Mouse (Mus musculus): ENCODE measurements at regions not wholly inside any gene's neighbourhood (a gene's known extent, or its start where the extent isn't known, plus 50 kb on each side); places are given as distances from the start of the nearest gene placed in this dataset.

DNA sequence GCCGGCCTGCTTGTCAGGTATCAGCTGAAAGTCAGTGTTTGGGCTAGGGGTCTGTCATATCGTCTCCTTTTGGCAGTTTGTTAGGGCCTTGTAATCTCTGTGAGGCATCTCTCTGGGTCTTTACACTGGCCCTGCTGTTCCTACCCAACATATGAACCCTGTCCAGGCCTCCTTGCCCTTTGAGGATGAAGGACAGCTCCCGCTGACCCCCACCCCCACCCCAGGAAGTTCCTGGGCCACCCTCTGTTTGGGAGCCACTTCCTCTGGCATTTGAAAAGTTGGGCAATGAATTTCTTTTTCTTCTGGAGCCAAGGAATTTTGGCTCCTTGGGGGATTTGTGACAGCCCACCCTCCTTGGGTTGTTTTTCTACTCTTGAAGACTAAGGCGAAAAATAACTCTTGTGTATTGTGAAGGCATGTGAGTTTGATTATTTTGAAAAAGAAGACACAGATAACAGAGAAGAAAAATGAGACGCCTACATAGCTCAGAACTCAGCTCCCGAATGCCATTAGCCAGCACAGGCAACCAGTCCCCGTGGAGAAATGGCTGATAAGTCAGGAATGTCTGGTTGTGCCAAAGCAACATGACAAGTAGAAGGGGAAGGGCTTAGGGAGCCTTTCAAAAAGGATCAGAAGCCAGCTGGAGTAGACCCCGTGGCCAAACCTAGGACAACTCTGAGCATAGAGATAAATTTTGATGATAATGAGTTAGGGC is 249.5 kb downstream of the Gm49356 start:
- no peak for DNase-seq (ENCODE audit: extremely low spot score, low spot score)
- 74% methylated on average over 8 of the region's 8 CpGs for WGBS

DNA sequence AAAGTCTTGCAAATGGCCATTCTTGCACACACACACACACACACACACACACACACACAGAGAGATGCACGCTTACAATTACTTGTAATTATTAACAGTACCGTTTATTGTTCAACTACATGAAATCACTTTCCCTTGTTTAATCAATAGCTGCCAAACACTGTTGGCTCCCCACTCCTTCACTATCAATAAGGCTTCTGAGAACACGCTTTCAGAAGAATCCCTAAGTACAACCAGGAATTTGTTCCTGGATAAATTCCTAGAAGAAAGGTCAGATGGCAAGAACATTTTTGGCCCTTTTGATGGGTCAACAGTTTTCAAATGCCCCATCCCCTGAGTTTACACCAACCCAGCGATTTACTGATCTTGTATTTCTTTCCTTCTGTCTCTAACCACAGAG is 252.5 kb downstream of the Gm49356 start:
- Histone ChIP-seq H3K27me3 (ENCODE audit: poor library complexity, severe bottlenecking) (no peaks in the 10 kb centered on the region), H3K36me3 (replicated peaks) (no peaks in the 10 kb centered on the region), H3K9me3 (peaks cover under 1% of the 10 kb centered on the region; the same call in 1 of the 2 replicates), H3K4me3 (no peak overlapping the region), H3K4me1 (peaks cover 23% of the 10 kb centered on the region), H3K27ac (no peak overlapping the region)
- 87% methylated on average over 4 of the region's 4 CpGs for WGBS
- no peak for DNase-seq (ENCODE audit: extremely low spot score, low spot score)

More for the DNA sequence above, 249.5 kb downstream of the Gm49356 start:
- H3K27me3 ChIP-seq (ENCODE audit: poor library complexity, severe bottlenecking): no peaks in the 10 kb centered on the region
- H3K36me3 ChIP-seq (replicated peaks): no peaks in the 10 kb centered on the region
- peak overlapping the region; percentile 26; the same call in 1 of the 2 replicates for H3K27ac ChIP-seq
- peaks cover 8% of the 10 kb centered on the region; the same call in 1 of the 2 replicates for H3K9me3 ChIP-seq
- no peak overlapping the region for H3K4me3 ChIP-seq
- peaks cover 11% of the 10 kb centered on the region; the same call in 1 of the 2 replicates for H3K4me1 ChIP-seq

DNA sequence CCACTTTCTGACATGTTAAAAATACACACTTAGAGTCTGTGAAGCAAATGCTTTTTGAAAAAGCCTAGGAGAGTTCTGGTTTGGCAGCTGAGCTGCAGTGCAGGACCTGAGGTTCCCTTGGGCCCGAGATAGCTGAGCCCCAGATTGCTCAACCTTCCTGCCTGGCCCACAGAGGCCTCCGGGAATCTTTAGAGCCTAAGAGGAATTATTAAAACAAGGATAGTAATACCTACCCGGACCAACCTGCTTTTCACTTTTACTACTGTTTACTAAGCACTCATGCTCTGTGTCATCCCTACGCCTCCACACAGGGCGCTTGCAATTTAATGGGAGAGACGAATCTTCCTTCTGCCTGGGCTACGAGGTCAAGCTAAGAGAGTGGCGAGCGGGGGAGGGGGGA is 253.4 kb downstream of the Gm49356 start:
- Histone ChIP-seq H3K27me3 (ENCODE audit: poor library complexity, severe bottlenecking) (no peaks in the 10 kb centered on the region), H3K4me3 (no peak overlapping the region), H3K27ac (no peak overlapping the region), H3K9me3 (no peaks in the 10 kb centered on the region), H3K4me1 (peaks cover 26% of the 10 kb centered on the region), H3K36me3 (replicated peaks) (no peaks in the 10 kb centered on the region)
- 88% methylated on average over 9 of the region's 9 CpGs for WGBS
- no peak for DNase-seq (ENCODE audit: extremely low spot score, low spot score)

DNA sequence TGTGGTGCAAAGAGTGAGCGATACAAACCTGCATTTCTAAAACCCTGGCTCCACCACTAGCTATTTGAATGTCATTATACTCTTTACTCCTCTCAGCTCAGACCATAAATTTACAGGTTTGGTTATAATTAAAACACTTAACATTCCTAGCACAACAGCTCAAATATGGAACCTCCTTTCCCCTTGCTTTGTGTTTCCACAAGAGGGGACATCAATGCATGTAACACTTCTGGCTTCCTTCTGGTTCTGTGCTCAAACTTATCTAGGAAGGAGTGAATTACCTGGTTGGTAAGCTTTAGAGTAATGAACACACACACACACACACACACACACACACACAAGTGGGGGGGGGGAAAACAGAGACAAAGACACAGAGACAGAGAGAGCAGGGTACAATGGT is 254.8 kb downstream of the Gm49356 start:
- Histone ChIP-seq H3K9me3 (no peaks in the 10 kb centered on the region), H3K27ac (no peak overlapping the region), H3K36me3 (replicated peaks) (no peaks in the 10 kb centered on the region), H3K4me3 (no peak overlapping the region), H3K4me1 (peaks cover 15% of the 10 kb centered on the region), H3K27me3 (ENCODE audit: poor library complexity, severe bottlenecking) (no peaks in the 10 kb centered on the region)
- 92% methylated on average over 1 of the region's 1 CpGs for WGBS
- no peak for DNase-seq (ENCODE audit: extremely low spot score, low spot score)

DNA sequence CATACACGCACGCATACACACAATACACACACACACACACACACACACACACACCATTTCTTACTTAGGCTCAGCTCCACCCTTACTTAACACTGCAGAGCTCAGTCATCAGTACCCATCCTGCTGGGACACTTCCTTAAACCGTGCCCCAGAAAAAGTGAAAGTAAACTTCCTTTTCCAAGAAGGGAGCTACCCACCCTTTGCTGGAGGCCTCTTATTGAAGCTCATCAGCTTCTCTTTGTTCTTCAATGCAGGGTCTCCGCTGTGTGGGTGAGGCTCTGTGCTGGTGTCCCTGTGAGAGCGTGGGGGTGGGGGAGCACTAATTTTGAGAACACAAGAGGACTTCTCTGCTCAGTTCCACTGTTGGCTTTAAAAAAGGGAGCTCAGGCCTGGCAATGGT is 256.6 kb downstream of the Gm49356 start:
- 81% methylated on average over 5 of the region's 5 CpGs for WGBS
- H3K4me1 ChIP-seq: peaks cover 15% of the 10 kb centered on the region
- H3K4me3 ChIP-seq: no peak overlapping the region
- no peaks in the 10 kb centered on the region for H3K9me3 ChIP-seq
- H3K27ac ChIP-seq: peak overlapping the region; percentile 54; the same call in 1 of the 2 replicates
- H3K27me3 ChIP-seq (ENCODE audit: poor library complexity, severe bottlenecking): no peaks in the 10 kb centered on the region
- H3K36me3 ChIP-seq (replicated peaks): no peaks in the 10 kb centered on the region
- no peak for DNase-seq (ENCODE audit: extremely low spot score, low spot score)

DNA sequence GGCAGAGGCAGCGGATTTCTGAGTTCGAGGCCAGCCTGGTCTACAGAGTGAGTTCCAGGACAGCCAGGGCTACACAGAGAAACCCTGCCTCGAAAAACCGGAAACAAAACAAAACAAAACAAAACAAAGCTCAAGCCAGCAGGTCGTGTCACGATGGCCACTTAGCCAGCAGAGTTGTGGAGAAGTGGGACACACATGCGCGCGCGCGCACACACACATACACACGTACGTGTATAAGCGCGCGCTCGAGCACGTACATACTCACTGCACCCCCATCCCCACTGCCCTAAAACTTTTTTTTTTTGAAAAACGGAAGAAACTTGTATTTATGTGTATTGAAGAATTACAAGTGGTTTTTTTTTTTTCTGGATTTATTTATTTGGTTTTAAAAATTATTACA is 257.0 kb downstream of the Gm49356 start:
- Histone ChIP-seq H3K36me3 (replicated peaks) (no peaks in the 10 kb centered on the region), H3K4me1 (peaks cover 15% of the 10 kb centered on the region), H3K27me3 (ENCODE audit: poor library complexity, severe bottlenecking) (no peaks in the 10 kb centered on the region), H3K27ac (peak overlapping the region; percentile 54; the same call in 1 of the 2 replicates), H3K4me3 (no peak overlapping the region), H3K9me3 (no peaks in the 10 kb centered on the region)
- no peak for DNase-seq (ENCODE audit: extremely low spot score, low spot score)
- WGBS: 83% methylated on average over 19 of the region's 19 CpGs

DNA sequence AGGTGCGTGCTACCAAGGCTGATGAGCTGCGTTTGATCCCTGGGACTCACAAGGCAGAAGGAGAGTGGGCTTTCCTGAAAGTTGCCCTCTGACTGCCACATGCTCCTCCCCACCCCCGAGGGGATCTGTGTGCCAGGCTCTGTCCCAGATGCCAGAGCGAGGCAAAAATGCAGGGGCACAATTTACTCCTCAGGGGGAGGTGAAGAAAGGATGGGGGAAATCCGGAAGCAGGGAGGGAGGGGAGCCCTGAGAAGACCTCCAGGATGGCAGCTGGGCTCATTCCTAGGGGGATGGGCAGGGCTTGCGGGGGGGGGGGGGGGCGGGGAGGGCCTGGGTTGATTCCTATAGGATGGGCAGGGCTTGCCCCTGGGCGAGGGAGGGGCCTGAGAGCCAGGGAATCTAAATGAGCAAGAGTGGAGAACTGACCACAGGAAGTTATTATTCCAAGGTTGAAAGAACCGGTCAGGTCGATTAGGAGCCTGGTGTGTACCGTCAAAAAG is 257.5 kb downstream of the Gm49356 start:
- no peak overlapping the region for H3K4me3 ChIP-seq
- no peak for DNase-seq (ENCODE audit: extremely low spot score, low spot score)
- peaks cover 15% of the 10 kb centered on the region for H3K4me1 ChIP-seq
- H3K9me3 ChIP-seq: no peaks in the 10 kb centered on the region
- WGBS: 33% methylated on average over 9 of the region's 11 CpGs
- no peaks in the 10 kb centered on the region for H3K27me3 ChIP-seq (ENCODE audit: poor library complexity, severe bottlenecking)
- no peaks in the 10 kb centered on the region for H3K36me3 ChIP-seq (replicated peaks)
- H3K27ac ChIP-seq: peak overlapping the region; percentile 73; the same call in 1 of the 2 replicates

DNA sequence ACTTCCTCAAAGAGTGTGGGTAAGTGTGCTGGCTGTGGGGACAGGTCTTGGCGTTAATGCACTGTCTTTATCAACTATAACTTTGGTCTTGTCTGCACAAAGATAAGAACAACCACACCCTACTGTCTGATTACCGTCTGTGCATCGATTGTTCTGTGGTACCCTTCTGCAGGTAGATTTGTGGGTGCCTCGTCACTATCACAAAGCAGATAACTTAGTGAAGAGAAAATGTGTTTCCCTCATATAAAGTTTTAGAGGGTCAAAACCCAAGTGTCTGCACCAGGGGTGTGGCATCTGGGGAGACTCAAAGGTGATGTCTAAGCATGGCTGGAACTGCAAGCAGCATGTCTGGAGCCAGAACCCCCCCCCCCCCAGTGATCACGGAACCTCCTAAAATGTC is 259.4 kb downstream of the Gm49356 start:
- WGBS: 91% methylated on average over 5 of the region's 5 CpGs
- H3K27me3 ChIP-seq (ENCODE audit: poor library complexity, severe bottlenecking): no peaks in the 10 kb centered on the region
- H3K4me1 ChIP-seq: peaks cover 19% of the 10 kb centered on the region
- H3K4me3 ChIP-seq: no peak overlapping the region
- H3K36me3 ChIP-seq (replicated peaks): no peaks in the 10 kb centered on the region
- no peak overlapping the region for H3K27ac ChIP-seq
- no peaks in the 10 kb centered on the region for H3K9me3 ChIP-seq
- DNase-seq (ENCODE audit: extremely low spot score, low spot score): no peak

DNA sequence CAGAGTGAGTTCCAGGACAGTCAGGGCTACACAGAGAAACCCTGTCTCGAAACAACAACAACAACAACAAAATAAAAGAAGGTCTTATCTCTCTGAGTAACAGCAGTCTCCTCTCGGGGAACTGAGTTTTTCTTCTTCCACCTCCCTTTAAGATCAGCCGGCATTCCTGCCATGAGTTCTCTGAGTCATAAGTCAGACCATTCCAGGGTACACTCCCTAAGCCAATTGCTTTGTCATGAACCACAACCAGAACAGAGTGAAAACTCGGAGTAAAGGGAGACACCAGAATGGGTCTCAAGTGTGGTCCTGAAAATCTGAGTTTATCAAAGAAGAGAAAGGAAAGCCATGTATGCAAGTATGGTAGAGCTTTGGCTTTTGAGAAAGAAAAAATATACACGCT is 262.4 kb downstream of the Gm49356 start:
- 0 out of 2 replicates have a peak, but pooled peaks cover 10% of the 10 kb centered on the region for H3K27me3 ChIP-seq (ENCODE audit: poor library complexity, severe bottlenecking)
- H3K36me3 ChIP-seq (replicated peaks): no peaks in the 10 kb centered on the region
- H3K4me1 ChIP-seq: peaks cover 27% of the 10 kb centered on the region
- DNase-seq (ENCODE audit: extremely low spot score, low spot score): no peak
- WGBS: 90% methylated on average over 5 of the region's 5 CpGs
- H3K4me3 ChIP-seq: no peak overlapping the region
- H3K27ac ChIP-seq: no peak overlapping the region
- H3K9me3 ChIP-seq: no peaks in the 10 kb centered on the region

DNA sequence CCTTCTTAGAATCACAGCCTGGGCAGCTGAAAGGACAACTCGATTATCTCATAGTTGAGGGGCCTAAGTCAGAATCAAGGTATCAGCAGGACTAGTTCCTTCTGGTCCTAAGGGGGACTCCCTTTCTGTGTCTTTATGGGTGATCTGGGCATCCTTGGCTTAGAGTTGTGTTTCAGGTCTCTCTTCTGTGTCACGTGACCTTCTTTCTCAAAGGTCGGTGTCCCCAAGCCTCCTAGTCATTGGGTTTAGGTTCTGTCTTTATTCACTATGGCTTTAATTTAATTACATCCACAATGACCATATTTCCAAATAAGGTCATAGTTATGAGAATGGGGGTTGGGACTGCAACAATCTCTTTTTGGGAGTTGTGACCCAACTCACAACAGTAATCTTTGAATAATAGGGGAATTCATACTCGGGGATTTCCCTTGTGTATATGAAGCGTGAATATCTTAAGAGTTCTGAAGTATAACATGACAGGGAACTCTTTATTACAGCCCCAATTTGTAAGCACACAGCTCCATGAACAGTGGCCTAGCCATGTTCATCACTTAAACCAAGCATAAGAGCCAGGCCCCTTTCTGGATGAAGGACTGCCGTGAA is 263.8 kb downstream of the Gm49356 start:
- Histone ChIP-seq H3K27ac (no peak overlapping the region), H3K9me3 (no peaks in the 10 kb centered on the region), H3K36me3 (replicated peaks) (no peaks in the 10 kb centered on the region), H3K4me1 (peaks cover 22% of the 10 kb centered on the region), H3K27me3 (ENCODE audit: poor library complexity, severe bottlenecking) (0 out of 2 replicates have a peak, but pooled peaks cover 10% of the 10 kb centered on the region), H3K4me3 (no peak overlapping the region)
- 95% methylated on average over 6 of the region's 6 CpGs for WGBS
- DNase-seq (ENCODE audit: extremely low spot score, low spot score): no peak

DNA sequence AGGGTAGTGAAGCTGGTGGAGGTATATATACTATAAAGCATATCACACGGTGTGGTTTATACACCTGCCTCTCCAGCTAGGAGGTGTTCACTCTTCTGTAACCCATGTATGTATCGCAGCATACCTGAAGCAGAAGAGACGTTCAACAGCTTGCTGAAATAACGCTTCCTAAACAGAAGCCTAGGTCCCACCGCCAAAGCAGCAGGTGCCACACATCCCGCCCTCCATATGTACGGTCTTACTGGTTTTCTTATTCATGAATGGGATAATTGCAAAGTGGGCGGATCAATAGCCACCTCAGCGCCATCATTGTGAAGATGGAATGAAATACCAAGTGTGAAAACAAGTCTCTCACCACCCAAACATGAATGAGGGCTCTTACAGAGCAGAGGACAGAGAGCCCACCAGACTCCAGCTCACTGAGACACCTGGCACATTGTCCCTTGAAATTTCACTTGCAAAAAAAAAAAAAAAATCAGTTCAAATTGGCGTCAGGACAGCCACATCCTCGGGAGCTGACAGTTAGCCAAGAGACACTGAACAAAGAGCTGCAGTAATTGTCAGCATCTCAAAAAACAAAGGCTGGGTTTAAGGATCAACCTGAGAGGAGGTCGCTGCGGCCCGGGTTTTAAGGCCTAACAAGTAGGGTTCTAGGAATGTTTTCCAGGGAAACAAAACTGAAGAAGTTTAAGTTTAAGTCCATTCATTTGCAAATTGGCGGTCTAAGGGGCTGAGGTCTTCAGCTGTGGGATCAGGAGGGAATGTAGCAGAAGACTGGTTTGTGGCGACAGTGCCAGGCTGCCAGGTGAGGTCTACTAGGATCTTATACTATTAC is 264.5 kb downstream of the Gm49356 start:
- Histone ChIP-seq H3K9me3 (no peaks in the 10 kb centered on the region), H3K27ac (peak overlapping the region; percentile 79), H3K4me1 (peaks cover 22% of the 10 kb centered on the region), H3K4me3 (no peak overlapping the region), H3K27me3 (ENCODE audit: poor library complexity, severe bottlenecking) (0 out of 2 replicates have a peak, but pooled peaks cover 10% of the 10 kb centered on the region), H3K36me3 (replicated peaks) (no peaks in the 10 kb centered on the region)
- no peak for DNase-seq (ENCODE audit: extremely low spot score, low spot score)
- WGBS: 42% methylated on average over 16 of the region's 16 CpGs

DNA sequence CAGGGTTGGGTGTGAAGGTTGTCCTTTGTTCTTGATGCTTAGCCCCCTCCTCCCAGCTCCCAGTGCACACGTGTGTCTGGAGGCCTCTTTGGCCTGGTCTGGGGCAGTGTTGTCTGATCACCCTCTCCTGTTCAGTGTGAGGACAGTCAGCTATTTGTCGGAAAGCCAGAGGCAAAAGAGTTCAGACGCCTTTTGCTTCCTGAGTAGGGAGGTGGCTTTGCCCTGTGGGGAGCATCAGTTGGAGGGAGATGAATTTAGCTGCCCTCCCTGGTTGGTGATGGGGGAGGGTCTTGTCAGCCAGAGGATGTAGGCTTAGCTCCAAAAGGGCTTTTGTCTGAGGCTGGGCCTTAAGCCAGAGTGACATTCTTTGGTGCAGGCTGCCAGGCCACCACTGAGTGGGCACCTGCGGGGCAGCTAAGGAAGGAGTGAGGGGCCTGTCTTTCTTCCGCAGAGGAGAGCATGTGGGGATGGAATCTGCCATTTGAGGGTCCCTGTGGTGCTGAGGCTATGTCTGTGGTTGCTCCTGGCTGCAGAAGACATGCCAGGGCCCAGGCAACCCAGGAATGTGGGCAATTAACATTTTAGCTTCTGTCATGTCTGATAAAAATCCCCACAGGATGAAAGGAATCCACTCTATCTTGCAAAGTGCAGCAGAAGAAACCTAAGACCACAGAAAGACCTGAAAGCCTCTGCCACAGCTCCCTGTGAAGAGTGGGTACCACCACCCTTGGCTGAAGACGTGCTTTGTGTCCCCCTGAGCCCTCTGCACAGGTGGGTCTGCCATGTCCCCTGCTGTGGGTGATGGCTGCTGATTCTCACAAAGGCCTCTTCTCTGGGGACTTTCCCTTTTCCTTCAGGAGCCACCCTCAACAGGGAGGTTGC is 265.6 kb downstream of the Gm49356 start:
- peak; percentile 32 for DNase-seq (ENCODE audit: extremely low spot score, low spot score)
- H3K27ac ChIP-seq: peak overlapping the region; percentile 79
- WGBS: 10% methylated on average over 6 of the region's 6 CpGs

More for the DNA sequence above, 265.6 kb downstream of the Gm49356 start:
- no peaks in the 10 kb centered on the region for H3K36me3 ChIP-seq (replicated peaks)
- H3K27me3 ChIP-seq (ENCODE audit: poor library complexity, severe bottlenecking): 0 out of 2 replicates have a peak, but pooled peaks cover 10% of the 10 kb centered on the region
- peaks cover 22% of the 10 kb centered on the region for H3K4me1 ChIP-seq
- no peaks in the 10 kb centered on the region for H3K9me3 ChIP-seq
- H3K4me3 ChIP-seq: no peak overlapping the region

All from forebrain, embryonic 10.5 days (tissue).